Mouse (Mus musculus) ES-Bruce4 (cell line): ENCODE measurements at regions not wholly inside any gene's neighbourhood (a gene's known extent, or its start where the extent isn't known, plus 50 kb on each side); places are given as distances from the start of the nearest gene placed in this dataset.

ENCODE experiments used
- H3K27ac ChIP-seq: 2 replicates; pipeline ENCODE4 v1.5.1; 2012; ENCODE audit warnings: low read length, inconsistent platforms; ENCODE audit not compliant: insufficient read depth
- H3K27me3 ChIP-seq: 2 replicates; pipeline ENCODE4 v1.6.1; 2012; ENCODE audit warnings: mild to moderate bottlenecking, low read length, inconsistent platforms; ENCODE audit not compliant: control insufficient read depth, poor library complexity, insufficient read depth, severe bottlenecking
- H3K36me3 ChIP-seq: 2 replicates; pipeline ENCODE4 v1.6.1; 2012; ENCODE audit warnings: inconsistent platforms, mild to moderate bottlenecking, low read length, moderate library complexity; ENCODE audit not compliant: control insufficient read depth, poor library complexity, insufficient read depth, severe bottlenecking
- H3K4me1 ChIP-seq: one replicate; pipeline ENCODE4 v1.8.1; 2011; ENCODE audit warnings: low read length; ENCODE audit not compliant: control insufficient read depth, insufficient read depth
- H3K4me3 ChIP-seq: 2 replicates; pipeline ENCODE4 v1.5.1; 2011; ENCODE audit warnings: low read depth, mild to moderate bottlenecking, low read length
- H3K9ac ChIP-seq: 2 replicates; pipeline ENCODE4 v1.6.1; 2012; ENCODE audit warnings: low read depth, mild to moderate bottlenecking, inconsistent platforms; ENCODE audit not compliant: poor library complexity, severe bottlenecking
- H3K9me3 ChIP-seq: replicated peaks from 2 replicates; pipeline ENCODE4 v1.6.1; 2012; ENCODE audit warnings: mild to moderate bottlenecking, low read length, inconsistent platforms; ENCODE audit not compliant: control insufficient read depth, poor library complexity, insufficient read depth, severe bottlenecking
- CTCF ChIP-seq: IDR thresholded peaks from one replicate; pipeline ENCODE4 v1.8.1; 2011; ENCODE audit warnings: low read depth, low read length
- EP300 ChIP-seq: IDR thresholded peaks from 2 replicates; pipeline ENCODE4 v1.6.1; 2011; ENCODE audit warnings: low read depth, low read length; ENCODE audit not compliant: insufficient read depth
- POLR2A ChIP-seq: IDR thresholded peaks from one replicate; pipeline ENCODE4 v1.8.1; 2011; ENCODE audit warnings: low read length; ENCODE audit not compliant: insufficient read depth

- Histone ChIP-seq H3K4me3 (no peak overlapping the region), H3K9me3 (no peaks in the 10 kb centered on the region), H3K4me1 (no peaks in the 10 kb centered on the region), H3K27ac (no peak overlapping the region), H3K9ac (no peak overlapping the region), H3K27me3 (no peaks in the 10 kb centered on the region), H3K36me3 (no peaks in the 10 kb centered on the region)
- no peak for TF ChIP-seq EP300
- no peak for TF ChIP-seq POLR2A
- TF ChIP-seq CTCF = no peak
These were observed 90.4 kb downstream of the Icos start for GRCm38 (mm10) chr1:61068112-61068511.

- Histone ChIP-seq H3K27me3 (no peaks in the 10 kb centered on the region), H3K9ac (no peak overlapping the region), H3K4me1 (no peaks in the 10 kb centered on the region), H3K9me3 (no peaks in the 10 kb centered on the region), H3K4me3 (no peak overlapping the region), H3K36me3 (no peaks in the 10 kb centered on the region), H3K27ac (no peak overlapping the region)
- TF ChIP-seq CTCF (no peak), EP300 (no peak), POLR2A (no peak)
These were observed 96.4 kb downstream of the Icos start for GRCm38 (mm10) chr1:61074127-61074526.

- H3K4me1 ChIP-seq = no peaks in the 10 kb centered on the region
- H3K9ac ChIP-seq = no peak overlapping the region
- H3K27ac ChIP-seq = no peak overlapping the region
- H3K36me3 ChIP-seq = no peaks in the 10 kb centered on the region
- H3K9me3 ChIP-seq = no peaks in the 10 kb centered on the region
- no peaks in the 10 kb centered on the region for H3K27me3 ChIP-seq
- TF ChIP-seq CTCF (no peak), EP300 (no peak), POLR2A (no peak)
- no peak overlapping the region for H3K4me3 ChIP-seq
These were observed 97.6 kb downstream of the Icos start for GRCm38 (mm10) chr1:61075335-61075734.

GRCm38 (mm10) chr1:61084732-61085131, 107.0 kb downstream of the Icos start:
- H3K9me3 ChIP-seq = no peaks in the 10 kb centered on the region
- H3K27ac ChIP-seq = no peak overlapping the region
- H3K27me3 ChIP-seq = no peaks in the 10 kb centered on the region
- H3K4me1 ChIP-seq = no peaks in the 10 kb centered on the region
- H3K36me3 ChIP-seq = no peaks in the 10 kb centered on the region
- no peak overlapping the region for H3K9ac ChIP-seq
- H3K4me3 ChIP-seq = no peak overlapping the region
- no peak for TF ChIP-seq POLR2A
- TF ChIP-seq EP300 = no peak
- TF ChIP-seq CTCF = no peak

GRCm38 (mm10) chr1:61086811-61087210, 109.1 kb downstream of the Icos start:
- H3K27me3 ChIP-seq = no peaks in the 10 kb centered on the region
- H3K4me1 ChIP-seq = no peaks in the 10 kb centered on the region
- TF ChIP-seq EP300 (no peak), POLR2A (no peak), CTCF (no peak)
- no peak overlapping the region for H3K27ac ChIP-seq
- H3K9me3 ChIP-seq = no peaks in the 10 kb centered on the region
- no peak overlapping the region for H3K9ac ChIP-seq
- H3K36me3 ChIP-seq = no peaks in the 10 kb centered on the region
- no peak overlapping the region for H3K4me3 ChIP-seq

GRCm38 (mm10) chr1:61090801-61091200, 113.1 kb downstream of the Icos start:
- Histone ChIP-seq H3K4me1 (no peaks in the 10 kb centered on the region), H3K27ac (no peak overlapping the region), H3K4me3 (no peak overlapping the region), H3K9me3 (no peaks in the 10 kb centered on the region), H3K9ac (no peak overlapping the region), H3K36me3 (no peaks in the 10 kb centered on the region), H3K27me3 (no peaks in the 10 kb centered on the region)
- TF ChIP-seq EP300 (no peak), CTCF (no peak), POLR2A (no peak)
